Mouse (Mus musculus): ENCODE measurements around the gene Ccsap. TPM values are rescaled to one million over a fixed set of nuclear protein-coding genes. Genes with fewer than 3 reads are reported as not detected.
"Not testable (repeated sequence)": the region's sequence is repeated elsewhere in the genome, so short reads cannot be mapped to it uniquely, and the experiment has no call there.

The Ccsap gene
- total RNA-seq, 2 experiments from 2014 or later = 0.36 to 0.62 TPM

- no peak for DNase-seq
Observed at GRCm38 (mm10) chr8:123835451-123835850, 24.6 kb downstream of the Ccsap start.

GRCm38 (mm10) chr8:123832757-123833156 is 27.3 kb downstream of the Ccsap start:
- DNase-seq = peak; percentile 28

DNA sequence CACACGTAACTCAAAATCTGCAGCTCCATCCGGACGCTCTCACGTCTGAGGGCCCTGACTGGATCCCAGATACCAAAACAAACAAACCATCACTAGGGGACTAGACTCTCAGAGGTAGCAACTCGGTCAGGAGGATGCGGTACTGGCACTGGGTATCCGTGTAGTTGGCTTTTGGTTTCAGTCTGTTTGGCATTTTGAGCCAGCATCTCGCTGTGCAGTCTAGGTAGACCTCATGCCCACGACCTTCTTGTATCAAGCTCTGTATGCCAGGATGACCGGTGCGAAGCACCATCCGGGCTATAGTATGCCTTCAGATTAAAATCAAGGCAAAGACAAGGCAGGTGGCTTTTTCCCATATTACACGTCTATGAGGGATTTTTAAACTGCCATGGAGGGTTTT is 32.5 kb downstream of the Ccsap start:
- DNase-seq = no peak

DNA sequence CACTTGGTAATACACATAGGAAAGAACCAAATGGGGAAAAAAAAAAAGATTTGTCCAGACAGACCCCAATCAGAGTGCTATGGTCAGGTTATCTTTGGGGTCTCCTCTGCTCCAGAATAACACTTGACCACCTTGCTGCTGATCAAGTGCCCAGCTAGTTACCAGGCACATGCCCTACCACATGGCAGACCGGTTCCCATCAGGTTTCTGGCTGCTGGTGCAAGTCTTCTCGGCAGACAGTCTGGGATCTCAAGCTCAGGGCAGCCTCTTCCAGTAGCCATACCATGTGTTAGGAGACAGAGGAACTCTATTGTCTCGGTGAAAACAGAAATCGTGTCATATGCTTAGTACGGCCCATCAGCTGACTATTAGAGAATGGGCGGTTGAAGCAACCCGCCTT is 33.3 kb downstream of the Ccsap start:
- DNase-seq = no peak

DNA sequence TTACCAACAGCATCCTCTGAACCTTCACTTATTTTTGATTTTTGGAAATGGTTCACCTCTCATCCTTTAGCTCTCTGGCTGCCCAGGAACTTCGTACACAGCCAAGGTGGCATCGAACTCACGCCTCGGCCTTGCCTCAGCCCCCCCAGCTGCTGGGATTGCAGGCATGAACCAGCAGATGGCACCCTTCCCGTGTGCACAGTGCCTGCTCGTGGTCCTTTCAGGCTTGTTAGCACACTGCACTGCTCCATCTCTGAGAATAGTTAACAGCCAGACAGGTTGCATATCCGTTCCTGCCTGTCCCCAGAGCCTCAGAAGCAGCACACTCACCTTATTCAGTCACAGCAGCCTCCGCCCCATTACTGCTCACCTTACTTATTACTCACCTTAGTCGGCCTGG is 34.0 kb downstream of the Ccsap start:
- no peak for DNase-seq

- DNase-seq = no peak
Observed at GRCm38 (mm10) chr8:123823532-123824123, 36.4 kb downstream of the Ccsap start.

DNA sequence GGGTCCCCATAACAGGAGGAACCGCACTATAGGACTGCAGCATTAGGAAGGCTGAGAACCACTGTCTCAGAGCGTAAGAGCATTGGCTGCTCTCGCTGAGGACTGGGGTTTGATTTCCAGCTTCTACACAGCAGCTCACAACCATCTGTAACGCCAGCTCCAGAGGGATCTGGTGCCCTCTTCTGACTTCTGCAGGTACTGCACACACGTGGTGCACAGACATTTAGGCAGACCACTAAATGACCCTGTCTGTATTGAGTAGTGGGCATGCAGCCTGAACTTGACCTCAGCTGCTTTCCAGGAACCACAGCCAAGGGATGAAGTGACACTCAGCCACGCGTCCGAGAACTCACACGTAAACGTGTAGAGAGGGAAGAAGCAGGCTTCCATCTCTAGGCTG is 36.9 kb downstream of the Ccsap start:
- no peak for DNase-seq

DNA sequence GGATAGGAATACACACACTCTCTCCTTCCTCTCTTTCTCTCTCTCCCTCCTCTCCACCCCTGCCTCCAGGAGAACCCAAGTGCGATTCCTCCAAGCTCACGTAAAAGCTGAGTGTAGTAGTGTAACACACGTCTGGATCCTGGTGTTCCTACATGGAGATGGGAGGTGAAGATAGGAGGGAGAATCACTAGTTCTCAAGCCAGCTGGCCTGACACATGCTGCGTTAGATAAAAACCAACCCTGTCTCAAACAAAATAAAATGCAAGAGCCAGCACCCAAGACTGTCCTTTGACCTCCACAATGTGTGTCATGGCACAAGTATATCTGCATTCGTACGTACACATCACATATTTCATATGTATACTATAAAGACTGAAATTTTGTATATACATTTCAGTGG is 39.2 kb downstream of the Ccsap start:
- no peak for DNase-seq

- no peak for DNase-seq
Observed at GRCm38 (mm10) chr8:123819683-123820610, 40.1 kb downstream of the Ccsap start.

- DNase-seq = no peak
Observed at GRCm38 (mm10) chr8:123817747-123818146, 42.3 kb downstream of the Ccsap start.

GRCm38 (mm10) chr8:123816939-123817338 is 43.1 kb downstream of the Ccsap start:
- DNase-seq = no peak

DNA sequence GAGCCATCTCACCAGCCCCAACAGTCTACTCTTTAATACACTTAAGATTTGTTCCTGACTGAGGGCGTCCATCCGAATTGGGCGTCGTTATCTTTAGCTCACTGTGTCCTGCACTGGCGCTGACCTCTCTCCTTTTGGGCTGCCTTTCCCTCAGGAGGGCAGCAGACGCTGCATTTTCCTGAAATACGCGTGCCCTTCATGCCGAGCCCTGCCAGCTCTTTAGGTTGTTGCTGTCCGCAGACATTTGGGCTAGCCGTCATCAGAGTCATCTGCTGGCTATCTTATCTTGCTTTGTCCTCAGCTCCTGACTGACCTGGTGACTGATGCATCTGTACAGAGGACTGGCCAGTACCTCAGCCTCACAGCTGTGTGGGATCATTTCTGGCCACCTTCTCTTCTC is 44.7 kb downstream of the Ccsap start:
- DNase-seq = no peak

- no peak for DNase-seq
Observed at GRCm38 (mm10) chr8:123813892-123814266, 46.1 kb downstream of the Ccsap start.

- peak; percentile 44 for DNase-seq
Observed at GRCm38 (mm10) chr8:123813173-123813891, 46.7 kb downstream of the Ccsap start.

- no peak for DNase-seq
Observed at GRCm38 (mm10) chr8:123812227-123812626, 47.8 kb downstream of the Ccsap start.

- not testable (repeated sequence) for DNase-seq
Observed at GRCm38 (mm10) chr8:123809342-123809741, 50.7 kb downstream of the Ccsap start.

- DNase-seq = no peak
Observed at GRCm38 (mm10) chr8:123808671-123809070, 51.3 kb downstream of the Ccsap start.

- no peak for DNase-seq
Observed at GRCm38 (mm10) chr8:123807852-123808573, 52.0 kb downstream of the Ccsap start.

GRCm38 (mm10) chr8:123807024-123807431 is 53.0 kb downstream of the Ccsap start:
- no peak for DNase-seq

GRCm38 (mm10) chr8:123806374-123806935 is 53.6 kb downstream of the Ccsap start:
- no peak for DNase-seq

DNA sequence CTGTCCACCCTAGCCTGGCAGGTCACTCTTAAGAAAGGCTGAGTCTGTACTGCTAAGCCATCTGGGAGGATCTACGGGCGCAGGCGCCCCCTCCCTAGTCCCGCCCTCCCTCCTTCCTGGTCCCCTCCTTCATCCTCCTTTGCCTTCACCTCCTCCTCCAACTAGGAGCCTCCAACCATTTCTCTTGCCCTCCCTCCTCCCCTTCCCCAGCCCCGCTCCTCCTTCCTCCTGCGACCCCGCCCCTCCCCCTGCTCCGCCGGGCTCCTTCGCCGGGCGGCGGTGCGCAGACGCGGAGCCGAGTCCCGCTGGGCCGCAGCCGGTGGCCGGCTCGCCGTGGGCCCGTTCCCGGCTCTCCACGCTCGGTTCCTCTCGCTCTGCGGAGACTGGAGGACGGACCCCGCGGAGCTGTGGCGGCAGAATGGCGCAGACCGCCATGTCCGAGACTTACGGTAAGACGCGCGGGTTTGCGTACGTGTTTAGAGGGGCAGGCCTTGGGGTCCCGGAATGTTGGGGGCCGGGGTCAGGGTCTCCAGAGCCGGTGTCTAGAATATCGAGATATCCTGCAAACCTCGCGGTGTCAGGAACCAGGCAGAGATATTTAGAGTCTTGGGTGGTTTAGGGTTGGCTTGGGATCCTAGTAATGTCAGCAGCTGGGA is 54.2 kb downstream of the Ccsap start, which contains the start of gene Rab4a:
TSS of gene Rab4a (plus strand) at position 268 of the 656 bp plus-strand sequence.
- DNase-seq = peak; percentile 85
